Mouse (Mus musculus) embryonic facial prominence, embryonic 13.5 days (tissue): ENCODE results near the gene Tnrc18. TPM values are rescaled to one million over a fixed set of nuclear protein-coding genes. Genes with fewer than 3 reads are reported as not detected.
A peak's percentile ranks its signal among the peaks of the same experiment; 100 is the strongest.

Source experiments
- ATAC-seq: fragments of 200-750 bp; cut with Nextera tagmentation; 2 replicates; pipeline ENCODE4 v1.8.0; 2017; ENCODE audit warnings: low read depth; ENCODE audit not compliant: insufficient number of reproducible peaks, insufficient read depth, low FRiP score, low TSS enrichment
- H3K27ac ChIP-seq: fragments of 300-500 bp; sonication (generic); 2 replicates; pipeline ENCODE4 v1.5.1; 2015; ENCODE audit warnings: moderate library complexity, mild to moderate bottlenecking, inconsistent platforms
- H3K27me3 ChIP-seq: fragments of 300-500 bp; sonication (generic); 2 replicates; pipeline ENCODE4 v1.6.1; 2015; ENCODE audit warnings: mild to moderate bottlenecking, inconsistent platforms
- H3K36me3 ChIP-seq: fragments of 300-500 bp; sonication (generic); 2 replicates; pipeline ENCODE4 v1.6.1; 2015; ENCODE audit warnings: mild to moderate bottlenecking, inconsistent platforms
- H3K4me1 ChIP-seq: fragments of 300-500 bp; sonication (generic); 2 replicates; pipeline ENCODE4 v1.6.1; 2015; ENCODE audit warnings: inconsistent platforms
- H3K4me2 ChIP-seq: fragments of 300-500 bp; sonication (generic); 2 replicates; pipeline ENCODE4 v1.6.1; 2015; ENCODE audit warnings: moderate library complexity, mild to moderate bottlenecking, inconsistent platforms
- H3K4me3 ChIP-seq: fragments of 300-500 bp; sonication (generic); 2 replicates; pipeline ENCODE4 v1.5.1; 2015; ENCODE audit warnings: mild to moderate bottlenecking, inconsistent platforms
- H3K9ac ChIP-seq: fragments of 300-500 bp; sonication (generic); 2 replicates; pipeline ENCODE4 v1.6.1; 2015; ENCODE audit warnings: mild to moderate bottlenecking, inconsistent platforms
- H3K9me3 ChIP-seq: fragments of 300-500 bp; sonication (generic); 2 replicates; pipeline ENCODE4 v1.6.1; 2016; ENCODE audit warnings: inconsistent platforms
- WGBS: fragments of 180-500 bp; shearing (Covaris S2); methylation state at CpG from one replicate; pipeline ENCODE4 v1.1.7; 2015; ENCODE audit warnings: mixed read lengths; 5-methylcytosine and 5-hydroxymethylcytosine counted together
- polyA plus RNA-seq: library from polyadenylated mRNA; unstranded; fragments of >200 nt; fragmentation: Nextera tagmentation; extraction: Ambion mirVana; gene quantifications from 2 replicates; pipeline ENCODE4 v1.2.1, GENCODE M21; 2015

The Tnrc18 gene
- 44.0 and 55.7 TPM in 2 replicates for polyA plus RNA-seq

DNA sequence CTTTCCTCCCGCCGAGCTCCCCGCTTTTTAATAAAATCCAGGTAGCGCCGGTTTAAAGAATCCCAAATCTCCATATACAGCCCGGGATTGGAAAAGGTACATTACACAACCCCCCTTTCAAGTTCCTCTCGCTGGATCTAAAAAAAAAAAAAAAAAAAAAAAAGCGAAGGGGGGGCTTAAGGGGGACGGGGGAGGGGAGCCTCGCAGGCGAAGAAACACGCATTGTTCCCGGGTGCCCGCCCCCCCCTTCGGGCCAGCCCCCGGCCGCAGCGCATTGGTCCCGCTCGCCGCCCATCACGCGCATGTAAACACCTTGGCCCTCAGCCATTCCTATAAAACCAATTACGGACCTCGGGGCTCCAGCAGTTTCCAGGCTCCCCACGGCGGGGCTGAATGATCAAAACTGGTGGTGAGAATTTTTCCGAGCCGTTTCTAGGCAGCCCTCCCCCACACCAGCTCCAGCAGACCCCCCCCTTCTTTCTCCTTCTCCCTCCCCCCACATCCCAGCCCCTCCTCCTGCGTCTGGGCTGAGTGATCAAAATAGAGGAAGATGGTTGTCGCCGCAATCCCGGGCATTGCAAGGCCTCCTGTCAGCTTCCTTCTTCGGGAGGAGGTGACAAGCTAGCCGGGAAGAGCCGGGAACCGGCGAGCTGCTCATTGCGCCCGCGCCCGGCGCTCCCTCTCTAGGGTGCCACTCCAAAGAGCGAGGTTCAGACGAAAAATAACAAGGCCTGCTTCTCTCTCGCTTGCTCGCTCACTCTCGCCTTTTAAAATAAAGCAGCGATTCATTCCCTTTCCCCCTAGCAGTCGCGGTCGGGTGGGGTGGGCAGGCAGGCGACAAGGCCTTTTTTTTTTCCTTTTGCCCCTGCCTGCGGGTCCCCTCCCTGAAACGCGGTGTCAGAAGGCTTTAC is at the start of gene Tnrc18:
Gene Tnrc18 (minus strand): TSS at position 139 of the 911 bp plus-strand sequence.
- peak within 1 kb of the TSS; percentile 97 for H3K4me2 ChIP-seq
- H3K27me3 ChIP-seq: no peaks in the 10 kb centered on the region
- no peaks in the 10 kb centered on the region for H3K9me3 ChIP-seq
- H3K27ac ChIP-seq: peak within 1 kb of the TSS; percentile 100
- peak within 1 kb of the TSS; percentile 100 for H3K9ac ChIP-seq
- WGBS: under 1% methylated on average over 53 of the region's 56 CpGs
- ATAC-seq: peak; percentile 66
- H3K4me1 ChIP-seq: peaks cover 12% of the 10 kb centered on the region
- peaks cover 25% of the 10 kb centered on the region for H3K36me3 ChIP-seq
- H3K4me3 ChIP-seq: peak within 1 kb of the TSS; percentile 98

DNA sequence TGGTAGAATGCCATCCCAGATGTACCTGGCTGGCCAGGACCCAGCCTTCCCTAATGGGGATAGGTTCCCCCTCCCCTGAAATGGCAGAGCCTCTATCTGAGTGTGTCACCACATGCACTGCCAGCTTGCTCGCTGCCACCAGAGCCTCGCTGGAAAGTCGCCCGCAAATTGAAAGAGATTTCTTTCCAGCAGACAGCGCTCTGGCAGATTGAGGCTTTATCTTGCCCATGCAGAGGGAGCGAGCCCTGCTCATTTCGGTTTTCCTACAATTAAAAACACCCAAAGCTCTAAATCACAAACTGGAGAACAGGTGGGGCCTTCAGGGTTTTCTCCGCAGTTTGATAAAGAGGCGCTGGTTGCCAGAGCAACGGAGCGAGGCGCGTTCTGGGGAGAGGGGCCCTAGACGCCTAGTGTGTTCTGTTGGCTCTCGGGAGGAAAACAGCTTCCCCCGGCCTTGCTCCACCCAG is 40.3 kb upstream of the Tnrc18 start:
- H3K36me3 ChIP-seq: no peaks in the 10 kb centered on the region
- H3K27me3 ChIP-seq: no peaks in the 10 kb centered on the region
- no peaks in the 10 kb centered on the region for H3K9me3 ChIP-seq
- no peaks in the 10 kb centered on the region for H3K4me1 ChIP-seq
- no peak overlapping the region for H3K4me2 ChIP-seq
- ATAC-seq: no peak
- no peak overlapping the region for H3K9ac ChIP-seq
- no peak overlapping the region for H3K4me3 ChIP-seq
- no peak overlapping the region for H3K27ac ChIP-seq
- WGBS: 57% methylated on average over 16 of the region's 16 CpGs

DNA sequence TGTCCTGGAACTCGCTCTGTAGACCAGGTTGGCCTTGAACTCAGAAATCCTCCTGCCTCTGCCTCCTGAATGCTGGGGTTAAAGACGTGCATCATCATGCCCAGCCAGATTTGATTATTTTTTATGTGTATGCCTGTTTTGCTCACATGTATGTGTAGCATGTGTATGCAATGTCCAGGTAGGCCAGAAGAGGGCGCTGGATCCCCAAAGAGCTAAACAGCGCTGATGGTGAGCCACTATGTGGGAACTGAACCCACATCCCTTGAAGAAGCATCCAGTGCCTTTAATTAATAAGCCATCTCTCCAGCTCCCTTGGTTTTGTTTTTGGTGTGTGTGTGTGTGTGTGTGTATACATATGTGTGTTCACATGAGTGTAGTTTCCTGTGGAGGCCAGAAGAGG is 38.9 kb upstream of the Tnrc18 start:
- Histone ChIP-seq H3K27me3 (no peaks in the 10 kb centered on the region), H3K4me2 (no peak overlapping the region), H3K9me3 (no peaks in the 10 kb centered on the region), H3K36me3 (no peaks in the 10 kb centered on the region), H3K4me3 (no peak overlapping the region), H3K4me1 (peaks cover 4% of the 10 kb centered on the region; the same call in 1 of the 2 replicates), H3K9ac (no peak overlapping the region), H3K27ac (no peak overlapping the region)
- ATAC-seq: no peak
- 83% methylated on average over 4 of the region's 4 CpGs for WGBS

DNA sequence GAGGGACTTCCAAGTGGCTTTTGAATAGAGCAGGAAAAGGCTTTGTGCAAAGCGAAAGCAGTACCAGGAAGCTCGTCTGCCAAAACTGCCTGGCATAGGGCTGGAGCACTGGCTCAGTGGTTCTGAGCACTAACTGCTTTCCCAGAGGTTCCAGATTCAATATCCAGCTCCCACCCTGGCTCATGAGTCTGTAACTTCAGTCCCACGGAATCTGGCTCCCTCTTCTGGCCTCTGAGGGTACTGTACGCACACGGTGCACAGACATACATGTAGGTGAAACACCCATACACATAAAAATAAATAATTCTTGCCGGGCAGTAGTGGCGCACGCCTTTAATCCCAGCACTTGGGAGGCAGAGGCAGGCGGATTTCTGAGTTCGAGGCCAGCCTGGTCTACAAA is 37.4 kb upstream of the Tnrc18 start:
- Histone ChIP-seq H3K36me3 (no peaks in the 10 kb centered on the region), H3K4me3 (no peak overlapping the region), H3K9me3 (no peaks in the 10 kb centered on the region), H3K27me3 (no peaks in the 10 kb centered on the region), H3K9ac (no peak overlapping the region), H3K4me2 (no peak overlapping the region), H3K4me1 (peaks cover 5% of the 10 kb centered on the region; the same call in 1 of the 2 replicates), H3K27ac (no peak overlapping the region)
- WGBS: 80% methylated on average over 10 of the region's 10 CpGs
- no peak for ATAC-seq

DNA sequence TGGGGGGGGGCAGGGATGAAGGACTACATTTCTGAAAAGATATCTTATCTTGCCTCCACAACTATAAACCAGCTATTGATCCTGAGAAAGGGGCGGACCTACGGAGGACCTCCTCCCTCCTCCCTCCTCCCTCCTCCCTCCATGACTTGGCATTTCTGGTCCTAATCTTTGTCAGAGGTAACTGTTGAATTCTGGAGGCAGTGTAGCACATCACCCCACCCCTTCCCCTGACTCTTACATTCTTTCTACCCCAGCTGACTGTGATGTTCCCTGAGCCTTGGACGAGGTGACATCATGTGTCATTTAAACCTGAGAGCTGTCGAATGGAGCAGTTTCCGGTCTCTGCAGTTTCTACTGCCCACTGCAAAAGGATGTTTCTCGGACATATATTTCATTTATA is 36.1 kb upstream of the Tnrc18 start:
- H3K4me1 ChIP-seq: peaks cover 5% of the 10 kb centered on the region; the same call in 1 of the 2 replicates
- no peak overlapping the region for H3K9ac ChIP-seq
- no peaks in the 10 kb centered on the region for H3K9me3 ChIP-seq
- H3K4me3 ChIP-seq: no peak overlapping the region
- H3K27ac ChIP-seq: no peak overlapping the region
- no peak for ATAC-seq
- H3K4me2 ChIP-seq: no peak overlapping the region
- H3K27me3 ChIP-seq: no peaks in the 10 kb centered on the region
- no peaks in the 10 kb centered on the region for H3K36me3 ChIP-seq
- 77% methylated on average over 6 of the region's 6 CpGs for WGBS

DNA sequence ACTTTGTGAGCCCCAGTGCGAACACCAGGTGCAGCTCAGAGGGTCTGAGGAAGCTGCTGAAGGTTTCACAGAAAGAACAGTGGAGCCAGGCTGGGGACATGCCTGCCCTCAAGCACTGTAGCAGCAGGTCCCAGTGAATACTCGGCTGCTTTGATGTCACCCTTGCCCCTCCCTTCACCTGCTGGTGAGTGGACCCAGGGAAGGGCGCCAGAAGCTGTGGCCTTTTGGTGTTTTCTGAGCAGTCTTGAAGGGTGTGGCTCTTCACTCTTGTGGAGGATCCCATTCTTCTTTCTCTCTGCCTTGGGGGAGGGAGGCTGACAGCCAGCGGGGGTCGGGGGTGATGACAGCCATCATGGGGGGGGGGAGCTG is 34.2 kb upstream of the Tnrc18 start:
- no peaks in the 10 kb centered on the region for H3K36me3 ChIP-seq
- H3K4me2 ChIP-seq: no peak overlapping the region
- H3K9ac ChIP-seq: no peak overlapping the region
- no peaks in the 10 kb centered on the region for H3K27me3 ChIP-seq
- no peak overlapping the region for H3K27ac ChIP-seq
- no peaks in the 10 kb centered on the region for H3K9me3 ChIP-seq
- H3K4me1 ChIP-seq: peaks cover 5% of the 10 kb centered on the region; the same call in 1 of the 2 replicates
- WGBS: 65% methylated on average over 5 of the region's 5 CpGs
- no peak overlapping the region for H3K4me3 ChIP-seq
- no peak for ATAC-seq

DNA sequence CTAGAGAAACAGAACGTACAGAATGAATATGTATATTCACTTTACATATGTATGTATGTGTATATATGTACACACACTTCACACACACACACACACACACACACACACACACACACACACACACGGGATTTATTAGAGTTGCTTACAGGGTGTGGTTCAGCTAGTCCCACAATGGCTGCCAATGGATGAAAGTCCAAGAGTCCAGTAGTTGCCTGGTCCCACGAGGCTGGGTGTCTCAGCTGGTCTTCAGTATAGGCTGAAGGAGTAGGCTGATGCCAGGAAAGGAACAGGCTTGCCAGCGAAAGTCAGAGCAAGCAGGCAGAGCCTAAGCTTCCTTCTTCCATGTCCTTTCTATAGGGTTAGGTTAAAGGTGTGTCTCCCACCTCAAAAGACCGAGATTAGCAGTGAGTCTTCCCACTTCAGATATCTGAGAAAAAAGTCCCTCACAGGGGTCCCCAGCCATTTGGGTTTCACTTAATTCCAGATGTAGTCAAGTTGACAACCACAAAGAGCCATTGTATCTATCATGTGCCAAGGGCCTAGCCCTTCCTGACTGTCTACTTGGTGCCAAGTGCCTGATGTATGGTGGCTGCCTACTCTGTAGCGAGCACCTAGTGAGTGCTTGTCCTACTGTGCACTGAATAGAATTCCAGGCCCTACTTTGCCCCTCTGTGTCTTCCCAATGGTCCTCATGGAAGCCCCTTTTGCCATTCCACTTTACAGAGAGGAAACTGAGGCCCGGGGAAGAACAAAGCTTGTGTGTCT is 33.6 kb upstream of the Tnrc18 start:
- peaks cover 5% of the 10 kb centered on the region; the same call in 1 of the 2 replicates for H3K4me1 ChIP-seq
- H3K36me3 ChIP-seq: no peaks in the 10 kb centered on the region
- WGBS: 81% methylated on average over 7 of the region's 7 CpGs
- no peaks in the 10 kb centered on the region for H3K9me3 ChIP-seq
- no peak overlapping the region for H3K27ac ChIP-seq
- no peak overlapping the region for H3K4me2 ChIP-seq
- H3K27me3 ChIP-seq: no peaks in the 10 kb centered on the region
- no peak overlapping the region for H3K4me3 ChIP-seq
- no peak overlapping the region for H3K9ac ChIP-seq
- no peak for ATAC-seq

DNA sequence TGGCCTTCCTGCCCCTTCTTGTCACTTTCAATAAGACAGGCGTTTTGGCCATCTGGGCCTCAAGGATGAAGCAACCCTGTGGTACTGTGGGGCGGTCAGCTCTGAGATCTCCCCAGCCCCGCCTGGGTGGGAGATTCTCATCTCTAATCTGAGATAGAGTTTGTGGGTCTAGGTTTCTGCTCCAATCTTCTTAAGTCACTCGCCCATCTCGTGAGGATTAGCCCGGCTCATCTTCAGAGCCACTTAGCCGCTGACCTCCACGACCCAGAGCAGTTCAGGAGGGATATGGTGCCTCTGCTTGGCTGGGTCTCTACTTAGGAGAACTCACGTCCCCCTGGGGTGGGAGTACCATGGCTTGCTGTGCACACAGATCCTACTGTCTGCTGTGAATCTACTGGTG is 33.0 kb upstream of the Tnrc18 start:
- H3K27me3 ChIP-seq: no peaks in the 10 kb centered on the region
- no peaks in the 10 kb centered on the region for H3K9me3 ChIP-seq
- H3K27ac ChIP-seq: no peak overlapping the region
- no peak for ATAC-seq
- WGBS: 68% methylated on average over 9 of the region's 9 CpGs
- no peak overlapping the region for H3K9ac ChIP-seq
- no peaks in the 10 kb centered on the region for H3K36me3 ChIP-seq
- peaks cover 5% of the 10 kb centered on the region; the same call in 1 of the 2 replicates for H3K4me1 ChIP-seq
- H3K4me3 ChIP-seq: no peak overlapping the region
- no peak overlapping the region for H3K4me2 ChIP-seq

DNA sequence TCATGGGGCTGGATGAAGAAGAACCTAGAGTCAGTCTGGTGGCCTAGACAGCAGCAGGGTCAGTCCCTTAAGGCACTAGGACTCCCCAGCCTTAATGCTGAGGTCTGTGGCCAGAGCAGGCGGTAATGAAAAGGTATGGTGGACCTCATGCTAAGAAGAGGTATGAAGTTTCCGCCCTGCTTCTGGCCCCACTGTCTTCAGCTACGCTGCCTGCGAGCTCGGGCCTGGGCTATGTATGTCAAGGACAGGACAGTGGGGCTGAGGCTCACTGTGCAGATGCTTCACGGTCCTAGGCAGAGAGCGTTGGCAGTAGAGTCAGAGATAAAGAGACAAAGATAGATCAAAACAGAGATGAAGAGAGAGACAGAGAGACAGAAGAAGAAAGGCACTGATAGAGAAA is 31.4 kb upstream of the Tnrc18 start:
- Histone ChIP-seq H3K4me3 (no peak overlapping the region), H3K27me3 (no peaks in the 10 kb centered on the region), H3K9ac (no peak overlapping the region), H3K36me3 (no peaks in the 10 kb centered on the region), H3K9me3 (no peaks in the 10 kb centered on the region), H3K4me2 (no peak overlapping the region), H3K4me1 (peaks cover 5% of the 10 kb centered on the region; the same call in 1 of the 2 replicates), H3K27ac (no peak overlapping the region)
- ATAC-seq: no peak
- 93% methylated on average over 7 of the region's 7 CpGs for WGBS

DNA sequence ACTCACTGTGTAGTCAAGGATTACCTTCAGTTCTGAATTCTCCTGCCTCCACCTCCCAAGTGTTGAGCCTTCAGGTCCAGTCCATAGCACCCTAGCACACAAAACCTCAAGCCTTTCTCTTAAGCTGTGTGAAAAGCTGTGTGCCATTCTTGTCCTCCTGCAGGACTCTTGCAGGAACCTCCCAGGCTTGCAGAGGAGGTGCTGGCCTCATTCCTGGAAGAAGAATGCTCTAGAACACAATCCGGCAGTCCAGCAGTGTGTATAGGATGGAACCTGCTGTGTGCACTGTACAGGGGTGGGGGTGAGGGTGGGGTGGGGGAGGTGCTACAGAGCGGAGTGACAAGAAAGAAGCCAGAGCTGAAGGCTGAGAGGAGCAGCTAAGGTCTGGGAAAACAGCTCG is 30.7 kb upstream of the Tnrc18 start:
- Histone ChIP-seq H3K27me3 (no peaks in the 10 kb centered on the region), H3K9ac (no peak overlapping the region)
- 68% methylated on average over 3 of the region's 3 CpGs for WGBS

DNA sequence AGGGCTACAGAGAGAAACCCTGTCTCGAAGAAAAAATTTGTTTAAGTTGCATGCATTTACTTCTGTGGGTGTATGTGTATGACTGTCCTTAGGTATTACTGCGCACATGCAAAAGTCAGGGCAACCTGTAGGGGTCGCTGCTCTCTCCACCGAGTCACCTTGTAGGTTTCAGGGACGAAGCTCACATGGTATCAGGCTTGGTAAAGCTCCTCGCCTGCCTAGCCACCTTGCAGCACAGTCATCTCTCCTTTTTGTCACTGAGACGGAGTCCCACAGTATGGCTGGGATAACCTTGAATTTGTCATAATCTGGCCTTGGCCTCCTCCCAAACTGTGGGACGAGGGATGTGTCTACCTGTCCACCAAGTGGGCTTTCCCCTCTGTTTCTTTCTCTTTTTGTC is 27.0 kb upstream of the Tnrc18 start:
- ATAC-seq: no peak
- H3K9me3 ChIP-seq: no peaks in the 10 kb centered on the region

More for the DNA sequence above, 30.7 kb upstream of the Tnrc18 start:
- no peak overlapping the region for H3K27ac ChIP-seq
- peaks cover 5% of the 10 kb centered on the region; the same call in 1 of the 2 replicates for H3K4me1 ChIP-seq
- H3K36me3 ChIP-seq: no peaks in the 10 kb centered on the region
- ATAC-seq: no peak
- H3K4me2 ChIP-seq: no peak overlapping the region
- H3K4me3 ChIP-seq: no peak overlapping the region
- H3K9me3 ChIP-seq: no peaks in the 10 kb centered on the region

More for the DNA sequence above, 27.0 kb upstream of the Tnrc18 start:
- 60% methylated on average over 8 of the region's 8 CpGs for WGBS
- Histone ChIP-seq H3K4me3 (no peak overlapping the region), H3K27me3 (no peaks in the 10 kb centered on the region), H3K4me2 (no peak overlapping the region), H3K27ac (no peak overlapping the region), H3K4me1 (peaks cover 15% of the 10 kb centered on the region), H3K9ac (no peak overlapping the region), H3K36me3 (no peaks in the 10 kb centered on the region)
